Mouse (Mus musculus): ENCODE measurements around the gene Ube2n.

DNA sequence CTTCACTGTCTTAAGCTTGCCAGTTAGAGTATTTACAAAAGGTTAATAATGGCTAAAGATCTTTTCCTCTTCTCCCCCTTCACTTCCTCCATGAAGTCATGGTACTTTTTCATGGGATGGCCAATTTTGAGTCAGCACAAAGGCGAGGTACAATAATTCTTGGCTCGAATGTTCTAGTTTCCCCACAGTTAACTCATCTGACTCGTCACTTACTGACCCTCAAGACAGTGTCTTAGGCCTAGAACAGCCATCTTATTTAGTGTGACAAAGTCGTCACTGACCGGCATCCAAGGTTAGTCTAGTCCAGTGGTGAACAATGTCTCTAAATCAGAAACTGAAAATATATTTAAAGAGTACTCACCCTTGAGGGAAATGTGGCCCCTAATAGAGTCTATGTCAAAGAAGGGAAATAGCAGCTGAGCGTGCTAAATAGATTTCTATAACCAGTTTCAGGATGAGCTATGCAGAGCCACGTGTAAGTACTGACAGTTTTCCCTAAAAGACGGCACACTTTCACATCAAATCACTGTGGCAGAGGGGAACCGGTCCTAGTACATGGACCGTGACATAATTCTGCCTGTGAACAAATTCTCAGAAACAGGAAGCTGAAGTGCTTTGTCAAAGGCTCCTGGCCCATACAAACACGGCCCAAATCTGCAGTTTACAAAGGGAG, 33.3 kb downstream of the Ube2n start:
- no peak for TF ChIP-seq CTCF (IDR thresholded peaks at IDR 0.05; ENCODE audit: extremely low read depth, insufficient read length, insufficient replicate concordance, low read depth, low read length)
- TF ChIP-seq POLR2A (IDR thresholded peaks at IDR 0.05; ENCODE audit: low read depth, low read length), result no peak

Measured in small intestine, adult 2 months (tissue).